Mouse (Mus musculus): Measurements from ENCODE around the gene Glg1. TPM values are rescaled to one million over a fixed set of nuclear protein-coding genes. Genes with fewer than 3 reads are reported as not detected.

The Glg1 gene
- total RNA-seq (2023), result 10 to 100 TPM; 70.4 to 76.2 TPM

DNA sequence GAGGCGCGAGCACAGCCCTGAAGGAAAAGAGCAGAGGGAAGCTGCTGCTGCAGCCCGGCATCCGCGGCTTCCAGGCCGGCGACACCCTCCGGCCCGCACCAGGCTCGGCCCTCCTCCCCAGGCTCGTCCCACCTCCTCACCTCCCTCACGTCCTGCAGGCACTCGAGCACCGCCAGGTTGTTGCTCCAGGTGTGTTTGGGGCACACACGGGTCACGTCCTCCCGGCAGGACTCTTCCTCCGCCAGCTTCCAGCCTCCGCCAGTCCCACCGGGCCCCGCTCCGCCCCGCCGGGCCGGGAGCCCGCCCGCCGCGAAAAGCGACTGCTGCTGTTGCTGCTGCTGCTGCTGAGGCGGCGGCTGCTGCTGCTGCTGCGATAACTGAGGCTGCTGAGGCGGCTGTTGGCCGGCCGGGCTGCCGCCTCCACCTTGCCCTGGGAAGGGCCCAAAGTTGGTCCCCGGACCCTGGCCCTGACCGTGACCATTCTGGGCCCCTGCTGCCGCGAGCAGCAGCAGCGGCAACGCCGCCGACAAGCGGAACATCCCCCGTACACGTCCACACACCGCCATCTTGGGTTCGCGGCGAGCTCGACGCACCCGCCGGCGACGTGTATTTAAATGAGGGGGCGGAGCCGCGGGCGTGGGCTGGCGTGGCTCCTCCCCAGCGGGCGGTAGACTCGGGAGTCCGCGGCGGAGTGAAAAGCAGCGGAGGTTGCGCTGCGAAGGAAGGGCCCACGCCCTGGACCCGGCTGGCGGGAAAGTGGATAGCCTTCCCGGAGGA is at the start of gene Glg1:
Glg1 (minus strand) TSS at position 586 of the 777 bp plus-strand sequence.

DNA sequence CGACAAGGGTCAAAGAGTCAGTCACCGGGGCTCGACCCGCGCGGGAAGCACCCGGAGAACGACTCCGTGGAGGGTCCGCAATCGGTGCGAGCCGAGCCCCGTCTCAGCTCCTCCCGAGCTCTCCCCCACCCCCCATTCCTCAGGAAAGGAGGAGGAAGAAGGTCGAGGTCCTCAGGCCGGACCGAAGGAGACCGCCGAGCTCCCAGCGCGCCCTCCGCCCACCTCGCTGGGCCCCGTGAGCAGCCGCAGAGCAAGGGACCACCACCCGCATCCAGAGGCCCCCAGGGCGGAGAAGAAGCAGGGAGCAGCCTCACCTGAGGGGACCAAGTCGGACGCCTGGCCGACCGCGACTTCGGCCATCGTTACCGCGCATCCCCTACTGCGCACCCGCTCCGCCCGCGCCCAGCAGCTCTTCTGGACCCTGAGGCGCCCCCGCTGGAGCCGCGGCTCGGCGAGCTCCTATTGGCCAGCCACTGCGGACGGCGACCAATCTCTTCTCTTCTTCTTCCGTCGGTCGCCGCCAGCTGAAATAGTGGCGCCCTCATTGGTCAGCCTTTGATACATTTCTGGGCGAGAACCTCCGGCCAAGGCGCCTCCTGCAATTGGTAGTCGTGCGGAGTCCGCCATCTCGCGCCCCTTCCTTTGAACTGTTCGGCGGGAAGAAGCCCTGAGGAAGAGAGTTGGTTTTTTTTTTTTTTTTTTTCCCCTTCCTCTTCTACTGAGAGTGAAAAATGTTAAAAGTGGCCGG is 41.0 kb upstream of the Glg1 start, which contains the start of gene Rfwd3:
Rfwd3 (minus strand) TSS at position 402 of the 748 bp plus-strand sequence.

Other genes with a start within 250 kb of the Glg1 start
- 10 to 100 TPM; 17.3 to 20.2 TPM for gene Ddx19b, start 227.5 kb downstream of the Glg1 start, total RNA-seq (2023)
- 10 to 100 TPM; 46.1 to 58.0 TPM for gene Aars, start 226.1 kb downstream of the Glg1 start, total RNA-seq (2023)
- gene Exosc6, start 202.9 kb downstream of the Glg1 start, total RNA-seq (2023), result 10 to 100 TPM; 14.8 to 16.0 TPM
- not detected for gene Clec18a, start 166.8 kb downstream of the Glg1 start, total RNA-seq (2023)
- gene Pdpr, start 164.6 kb downstream of the Glg1 start, total RNA-seq (2023), result 10 to 100 TPM; 21.6 to 28.1 TPM
- gene Rfwd3, start 41.0 kb upstream of the Glg1 start, total RNA-seq (2023), result 10 to 100 TPM; 29.0 to 32.7 TPM
- gene Mlkl, start 79.0 kb upstream of the Glg1 start, total RNA-seq (2023), result 1 to 10 TPM; 1.5 to 1.7 TPM
- not detected for gene Fa2h, start 134.6 kb upstream of the Glg1 start, total RNA-seq (2023)

All from T-cell, adult 66 days (primary cell).